Mouse (Mus musculus): Measurements from ENCODE around the gene Hspe1.
"Not testable (repeated sequence)": the region's sequence is repeated elsewhere in the genome, so short reads cannot be mapped to it uniquely, and the experiment has no call there.

Hspe1 gene

DNA sequence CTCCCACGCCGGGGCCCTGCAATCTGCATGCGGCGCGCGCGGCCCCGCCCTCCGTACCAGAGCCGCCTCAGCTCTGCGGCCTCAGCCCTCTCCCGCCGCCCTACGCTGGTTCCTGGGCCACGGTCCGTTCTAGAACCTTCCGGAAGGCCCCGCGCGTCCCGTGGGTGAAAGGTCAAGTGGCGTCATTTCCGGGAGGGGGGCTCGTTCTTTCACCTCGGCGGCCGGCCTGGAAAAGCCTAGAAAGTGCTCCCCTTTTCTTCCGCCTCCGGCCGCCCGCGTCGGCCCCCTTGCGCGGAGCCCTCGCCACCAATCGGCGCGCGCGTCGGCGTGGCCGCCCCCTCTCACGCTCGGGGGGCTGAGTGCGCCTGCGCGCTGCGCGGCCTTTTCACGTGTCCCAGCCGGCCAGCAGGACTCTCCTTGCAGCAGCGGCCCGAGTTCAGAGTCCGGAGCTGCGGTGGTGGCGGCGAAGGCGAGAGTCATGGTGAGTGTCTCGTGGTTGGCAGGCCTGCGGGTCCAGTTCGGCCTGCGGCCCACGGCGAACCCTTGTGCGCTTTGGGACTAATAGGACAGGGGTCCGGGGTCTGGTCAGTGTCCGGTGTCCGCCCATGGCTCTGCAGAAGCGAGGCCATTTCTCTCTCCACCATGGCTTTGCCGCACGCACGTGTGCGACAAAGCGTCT, at the start of gene Hspe1, which contains the start of gene Hspd1:
Gene Hspe1, plus strand, starts transcription at position 201 of the 679 bp plus-strand sequence.
Gene Hspd1, minus strand, starts transcription at position 312 of the 679 bp plus-strand sequence.
- peak; percentile 99 for DNase-seq (ENCODE audit: low spot score in 2 of 2)

DNA sequence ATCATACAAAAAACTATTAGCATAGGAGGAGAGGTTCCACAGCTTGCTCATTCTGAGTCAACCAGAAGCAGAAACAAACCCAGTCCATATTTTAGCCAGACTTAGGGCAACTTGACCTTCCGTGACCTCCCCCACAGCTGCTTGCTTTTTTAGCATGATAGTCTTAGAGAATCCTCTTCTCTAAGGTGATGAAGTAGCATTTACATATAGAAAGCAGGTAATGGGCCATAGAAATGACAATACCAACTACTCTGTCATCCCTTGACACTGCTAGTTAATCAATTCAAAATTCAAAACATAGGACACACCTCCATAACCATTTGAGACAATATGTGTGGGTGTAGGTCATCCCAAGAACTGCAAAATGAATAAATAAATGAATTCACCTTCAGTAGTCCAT, 48.0 kb upstream of the Hspe1 start:
- DNase-seq (ENCODE audit: low spot score in 2 of 2) = no peak

DNA sequence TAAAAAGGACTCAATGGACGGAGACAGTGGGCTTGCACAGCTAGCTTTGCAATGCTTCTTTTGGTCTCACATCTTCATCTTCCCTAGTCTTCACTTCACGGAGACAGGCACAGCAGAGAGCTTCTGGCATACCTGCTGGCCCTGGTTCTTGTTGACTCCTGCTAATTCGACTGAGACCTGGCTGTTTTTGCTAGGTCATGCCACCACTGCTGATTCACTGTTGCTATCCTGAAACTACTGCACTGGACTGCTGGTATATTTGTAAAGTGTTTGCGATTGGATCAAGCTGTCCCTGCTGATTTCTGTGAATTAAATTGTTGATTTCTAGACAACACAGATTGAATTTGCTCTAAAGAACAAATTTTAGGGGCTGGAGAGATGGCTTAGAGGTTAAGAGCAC, 46.2 kb upstream of the Hspe1 start:
- DNase-seq (ENCODE audit: low spot score in 2 of 2) = no peak

DNA sequence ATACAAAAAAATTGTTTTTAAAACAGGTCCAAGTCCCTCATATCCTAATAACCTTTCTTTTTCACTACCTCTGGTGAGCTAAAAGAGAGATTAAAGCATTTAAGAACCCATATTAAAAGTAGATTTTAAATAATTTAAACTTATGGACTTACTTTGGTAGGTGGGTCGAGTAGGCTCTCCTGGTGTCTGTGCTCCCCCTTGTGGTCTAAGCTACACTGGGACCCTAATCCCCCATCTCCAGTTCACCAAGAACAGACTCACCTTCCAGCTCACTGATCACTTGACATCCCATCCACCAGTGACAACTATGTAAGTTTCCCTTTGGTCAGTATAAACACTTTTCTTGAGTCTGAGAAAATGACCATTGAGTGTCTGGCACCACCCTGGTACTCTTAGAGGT, 45.7 kb upstream of the Hspe1 start:
- DNase-seq (ENCODE audit: low spot score in 2 of 2) = no peak

DNA sequence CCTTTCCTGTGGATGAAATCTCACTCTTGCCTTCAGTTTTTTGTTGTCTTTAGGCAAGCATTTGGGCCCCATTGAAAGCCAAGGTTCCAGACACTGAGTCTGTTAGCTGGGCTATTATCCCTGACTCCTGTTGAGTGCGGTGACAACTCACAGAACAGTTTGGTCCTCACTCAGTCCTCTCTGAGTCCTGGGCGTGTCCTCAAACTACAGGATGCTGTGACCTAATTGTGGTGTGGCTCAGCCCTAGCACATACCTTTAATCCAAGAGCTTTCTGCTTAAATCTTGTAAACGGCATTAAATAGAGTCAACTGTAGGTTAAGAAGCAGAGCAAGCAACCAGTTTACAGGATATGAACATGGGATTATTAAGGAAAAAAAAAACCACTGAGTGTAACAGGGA, 44.8 kb upstream of the Hspe1 start:
- DNase-seq (ENCODE audit: low spot score in 2 of 2) = no peak

DNA sequence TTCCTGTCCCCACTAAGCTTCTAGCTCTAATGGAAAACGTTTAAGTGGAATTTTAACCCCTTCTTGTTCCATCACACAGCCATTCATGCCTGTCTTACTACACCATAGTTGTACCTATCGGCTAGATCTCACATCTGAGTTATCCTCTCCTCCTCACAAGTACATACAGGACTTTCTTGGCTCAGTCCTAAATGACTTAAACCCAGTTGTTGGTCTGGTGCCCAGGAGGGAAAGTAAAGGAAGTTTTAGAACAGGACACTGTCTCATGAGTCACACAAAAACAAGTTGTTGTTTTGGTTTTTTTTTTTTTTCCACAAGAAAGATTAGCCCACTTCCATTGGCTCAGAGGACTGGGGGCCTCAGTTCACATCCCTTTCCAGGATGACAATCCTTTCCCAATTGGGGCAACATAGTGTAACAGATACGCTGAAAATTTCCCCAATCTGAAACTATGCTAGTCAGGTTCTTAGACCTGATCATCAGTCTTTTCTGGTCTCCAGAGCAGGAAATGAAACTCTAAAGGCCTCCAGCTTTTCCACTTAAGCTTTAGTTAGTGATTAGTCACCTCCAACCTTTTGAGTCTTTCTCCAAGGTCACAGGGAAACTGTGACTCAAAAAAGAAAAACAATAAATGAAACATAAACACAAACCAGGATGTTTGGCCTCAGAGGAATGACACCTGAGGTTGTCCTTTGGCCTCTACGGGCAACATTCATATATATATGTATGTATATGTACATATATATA, 38.9 kb upstream of the Hspe1 start:
- DNase-seq (ENCODE audit: low spot score in 2 of 2) = no peak

DNA sequence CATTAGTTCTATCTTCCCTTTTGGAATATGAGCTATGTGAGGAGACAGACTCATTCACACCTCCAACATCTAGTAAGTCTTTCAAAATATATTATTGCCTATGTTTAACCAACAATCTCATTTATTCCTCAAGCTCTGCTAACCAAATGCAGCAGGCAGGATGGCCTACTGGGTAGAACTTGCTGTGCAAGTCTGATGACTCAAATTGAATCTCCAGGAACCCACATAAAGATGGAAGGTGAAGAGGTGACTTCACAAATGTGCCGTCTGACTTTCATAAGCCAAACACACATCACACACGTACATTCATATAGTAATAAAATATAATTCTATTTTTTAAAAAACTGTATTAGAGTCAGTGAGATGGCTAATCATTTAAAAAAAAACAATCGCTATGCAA, 36.3 kb upstream of the Hspe1 start:
- DNase-seq (ENCODE audit: low spot score in 2 of 2) = no peak

DNA sequence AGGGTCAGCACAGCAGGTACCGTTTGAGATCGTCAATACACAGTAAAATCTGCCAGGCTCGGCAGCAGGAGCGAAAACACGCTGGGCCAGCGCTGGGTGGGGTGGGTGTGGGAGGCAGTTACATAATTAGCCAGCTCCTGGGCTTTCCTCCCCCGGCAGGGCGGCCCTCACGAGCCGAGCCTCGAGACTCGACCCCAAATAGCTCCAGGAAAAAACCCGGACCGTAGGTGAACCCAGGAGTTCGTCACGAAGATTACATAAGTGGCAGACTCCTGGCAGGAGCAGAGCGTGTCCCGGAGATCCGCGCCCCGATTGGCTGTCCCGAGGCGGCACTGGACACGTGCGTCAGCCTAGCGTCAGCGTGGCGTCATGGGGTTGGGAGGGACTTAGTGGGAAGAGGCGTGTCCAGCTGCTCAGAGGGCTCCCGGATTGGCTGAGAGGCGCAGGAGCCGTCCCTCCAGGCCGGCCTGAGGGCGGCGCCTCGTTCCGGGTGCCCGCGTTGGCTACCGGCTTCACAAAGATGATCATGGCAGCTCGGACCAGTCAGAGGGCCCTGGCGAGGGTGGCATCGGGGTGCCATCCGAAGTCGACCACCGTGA, 35.5 kb upstream of the Hspe1 start, which contains the start of gene Coq10b:
Gene Coq10b, plus strand, starts transcription at position 416 of the 599 bp plus-strand sequence.
- DNase-seq (ENCODE audit: low spot score in 2 of 2) = peak; percentile 98 to 99

DNA sequence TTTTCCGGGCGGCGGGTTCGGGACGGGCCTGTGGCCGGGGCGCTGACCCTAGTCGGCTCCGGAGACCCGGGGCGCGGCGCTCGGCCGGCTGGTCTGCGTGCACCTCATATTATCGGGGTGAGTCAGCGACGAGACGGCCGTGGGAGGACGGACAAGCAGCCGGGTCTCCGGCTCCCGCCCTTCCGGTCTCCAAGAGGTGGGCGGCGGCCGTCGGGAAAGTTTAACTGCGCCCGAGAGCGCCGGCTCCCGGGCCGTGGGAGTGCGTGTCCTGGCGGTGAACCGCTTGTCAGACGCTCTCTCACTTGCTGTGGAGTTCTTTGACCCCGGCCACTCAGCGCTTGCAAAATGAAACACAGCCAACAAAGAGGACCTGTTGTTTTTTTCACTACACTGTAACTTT, 34.9 kb upstream of the Hspe1 start:
- peak; percentile 81 to 85 for DNase-seq (ENCODE audit: low spot score in 2 of 2)

DNA sequence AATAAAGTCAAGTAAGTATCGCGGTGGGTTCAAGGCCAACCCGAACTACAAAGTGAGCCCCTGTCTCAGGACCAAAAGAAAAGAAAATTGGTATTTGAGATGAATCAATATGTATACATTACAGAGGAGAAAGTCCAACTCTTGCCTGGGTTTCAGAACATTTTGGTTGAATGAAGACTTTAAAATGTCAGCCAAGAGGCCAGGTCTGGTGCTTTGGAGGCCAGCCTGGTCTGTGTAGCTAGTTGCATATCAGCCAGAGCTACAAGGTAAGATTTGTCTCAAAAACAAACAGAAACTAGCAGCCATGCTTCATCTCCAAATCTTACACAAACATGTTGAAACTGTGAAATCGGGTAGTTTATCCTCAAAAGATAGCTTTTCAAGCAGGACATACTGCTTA, 34.3 kb upstream of the Hspe1 start:
- DNase-seq (ENCODE audit: low spot score in 2 of 2) = no peak

DNA sequence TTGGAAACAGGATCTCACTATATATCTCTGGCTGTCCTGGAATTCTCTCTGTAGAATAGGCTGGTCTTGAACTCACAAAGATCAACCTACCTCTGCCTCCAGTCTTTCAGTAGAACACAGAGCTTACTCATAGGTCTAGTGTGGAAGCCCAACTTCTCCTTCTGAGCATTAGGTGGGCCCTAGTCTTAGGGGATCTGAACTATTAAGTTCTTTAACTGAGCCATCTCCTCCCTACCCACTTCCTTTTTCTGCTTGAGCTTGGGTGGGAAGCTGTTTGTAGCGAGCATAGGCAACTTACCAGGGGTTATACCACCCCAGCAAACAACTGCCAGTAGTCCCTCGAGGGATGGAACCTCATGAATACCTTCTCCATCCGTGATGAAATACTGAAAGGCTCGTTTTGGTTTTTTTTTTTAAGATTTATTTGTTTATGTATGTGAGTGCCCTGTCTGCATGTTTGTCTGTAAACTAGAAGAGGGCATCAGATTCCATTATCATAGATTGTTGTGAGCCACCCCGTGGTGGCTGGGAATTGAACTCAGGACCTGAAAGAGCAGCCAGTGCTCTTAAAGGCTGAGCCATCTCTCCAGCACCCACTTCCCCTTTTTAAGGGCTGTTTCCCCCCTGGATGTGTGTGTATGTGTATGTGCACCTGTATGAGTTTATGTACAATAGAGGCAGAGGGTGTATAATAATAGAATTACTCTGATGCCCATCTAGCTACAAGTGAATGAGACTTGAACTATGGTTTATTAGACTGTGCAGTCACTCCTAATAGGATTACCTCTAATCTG, 32.4 kb upstream of the Hspe1 start:
- DNase-seq (ENCODE audit: low spot score in 2 of 2) = no peak

DNA sequence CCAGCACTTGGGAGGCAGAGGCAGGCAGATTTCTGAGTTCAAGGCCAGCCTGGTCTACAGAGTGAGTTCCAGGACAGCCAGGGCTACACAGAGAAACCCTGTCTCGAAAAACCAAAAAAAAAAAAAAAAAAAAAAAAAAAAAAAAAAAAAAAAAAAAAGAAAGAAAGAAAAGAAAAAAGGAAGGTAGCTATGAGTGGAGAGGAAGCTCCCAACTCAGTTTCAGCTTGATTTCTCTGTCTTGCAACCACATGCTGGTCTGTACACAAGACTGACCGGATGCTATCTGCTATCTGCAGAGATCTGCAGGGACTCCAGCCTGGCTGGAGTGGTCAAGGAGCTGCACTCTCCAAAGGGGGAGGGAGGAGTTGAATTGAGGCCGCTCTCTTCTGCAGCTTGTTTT, 29.5 kb upstream of the Hspe1 start:
- DNase-seq (ENCODE audit: low spot score in 2 of 2) = not testable (repeated sequence)

DNA sequence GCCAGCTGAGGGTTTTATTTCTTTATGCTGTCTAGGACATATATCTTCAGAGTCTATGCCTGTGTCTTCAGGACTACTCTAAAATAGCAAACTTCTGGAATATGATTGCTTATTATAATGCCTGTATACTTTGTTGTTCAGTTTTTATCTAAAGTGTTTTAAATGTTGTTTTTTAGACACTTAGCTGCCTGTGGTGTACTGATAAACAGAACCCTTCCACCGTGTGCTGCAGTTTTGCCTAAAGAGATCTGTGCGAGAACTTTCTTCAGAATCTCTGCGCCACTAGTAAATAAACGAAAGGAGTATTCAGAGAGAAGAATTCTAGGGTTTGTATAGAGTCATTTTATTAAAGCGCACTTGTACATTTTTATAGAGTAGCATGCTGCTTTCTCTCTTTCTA, 26.8 kb upstream of the Hspe1 start:
- no peak for DNase-seq (ENCODE audit: low spot score in 2 of 2)

DNA sequence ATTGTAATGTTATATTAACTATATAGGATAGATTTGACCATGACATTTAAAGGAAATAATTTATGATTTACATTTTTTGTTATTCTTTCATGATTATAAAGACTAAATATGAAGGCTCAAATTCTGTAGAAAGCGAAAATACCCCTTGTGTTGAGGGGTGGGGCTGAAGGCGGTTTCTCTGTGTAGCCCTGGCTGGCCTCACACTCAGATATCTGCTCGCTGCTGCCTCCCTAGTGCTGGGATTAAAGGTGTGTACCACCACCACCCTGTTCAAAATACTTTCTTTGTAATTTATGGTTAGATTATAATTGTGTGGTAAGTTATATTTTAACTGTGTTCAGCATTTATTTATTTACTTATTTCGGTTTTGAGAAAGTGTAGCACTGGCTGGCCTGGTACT, 26.2 kb upstream of the Hspe1 start:
- DNase-seq (ENCODE audit: low spot score in 2 of 2) = no peak

DNA sequence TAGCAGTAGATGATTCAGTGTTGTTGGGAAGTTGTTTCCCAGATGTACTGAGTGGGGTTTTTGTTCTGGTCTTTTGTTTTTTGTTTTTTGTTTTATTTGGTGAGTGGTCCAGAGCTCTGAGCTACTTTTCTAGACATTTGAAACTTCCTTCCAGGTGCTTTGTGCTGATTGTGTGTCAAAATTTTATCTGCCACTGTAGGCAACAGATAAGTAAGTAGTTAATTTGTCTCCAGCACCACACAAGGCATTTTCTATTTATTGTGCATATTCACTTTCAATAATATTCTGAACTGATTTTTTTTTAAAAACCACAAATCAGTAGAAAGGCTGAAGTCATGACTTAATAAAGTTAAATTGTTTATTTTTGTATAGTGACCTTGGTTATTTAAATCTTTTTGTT, 15.6 kb upstream of the Hspe1 start:
- not testable (repeated sequence) for DNase-seq (ENCODE audit: low spot score in 2 of 2)

DNA sequence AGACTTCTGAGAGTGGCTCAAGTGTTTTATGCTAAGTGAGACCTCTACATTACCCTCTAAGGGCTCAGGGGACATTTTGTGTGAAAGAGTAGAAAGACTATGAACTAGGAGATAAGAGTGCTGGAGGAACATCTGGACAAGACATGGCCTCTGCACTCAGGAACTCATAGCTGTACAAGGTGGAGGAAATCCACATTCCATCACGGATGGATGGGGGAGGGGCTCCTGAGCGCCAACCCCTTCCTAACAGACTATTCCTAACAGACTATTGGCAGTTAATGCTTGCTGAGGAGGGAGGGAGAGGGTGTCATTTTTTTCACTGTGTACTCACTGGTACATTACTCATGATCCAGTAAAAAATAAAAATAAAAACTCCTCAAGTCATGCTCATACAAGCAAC, 13.2 kb upstream of the Hspe1 start:
- DNase-seq (ENCODE audit: low spot score in 2 of 2) = no peak

DNA sequence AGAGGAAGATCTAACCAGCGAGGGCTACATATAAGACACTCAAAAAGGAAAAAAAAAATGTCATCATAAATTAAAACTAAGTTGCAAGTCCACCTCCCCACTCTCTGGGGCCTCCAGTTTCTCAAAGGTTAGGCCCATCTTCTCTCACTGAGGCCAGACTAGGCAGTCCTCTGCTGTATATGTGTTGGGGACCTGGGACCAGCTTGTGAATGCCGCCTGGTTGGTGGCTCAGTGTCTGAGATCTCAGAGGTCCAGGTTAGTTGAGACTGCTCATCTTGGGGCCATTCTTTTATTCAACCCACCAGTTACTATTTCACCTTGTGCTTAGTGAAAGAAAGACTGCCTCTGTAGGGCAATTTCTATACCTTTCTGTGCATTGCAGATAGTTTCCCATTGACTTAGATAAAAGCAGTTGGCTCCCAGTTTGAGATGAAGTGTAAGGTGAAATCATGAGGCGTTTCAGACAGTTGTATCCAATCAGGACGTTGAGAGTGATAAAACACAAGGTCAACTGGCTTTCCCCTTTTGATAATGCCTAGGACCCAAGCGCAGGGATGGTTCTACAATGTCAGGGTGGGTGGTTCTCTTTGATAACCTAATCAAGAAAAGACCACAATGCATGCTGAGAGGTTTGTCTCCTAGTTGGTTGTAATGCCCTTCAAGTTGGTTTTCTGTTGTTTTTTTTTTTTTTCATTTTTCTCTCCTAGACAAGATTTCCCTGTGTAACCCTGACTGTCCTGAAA, 12.1 kb upstream of the Hspe1 start:
- no peak for DNase-seq (ENCODE audit: low spot score in 2 of 2)

DNA sequence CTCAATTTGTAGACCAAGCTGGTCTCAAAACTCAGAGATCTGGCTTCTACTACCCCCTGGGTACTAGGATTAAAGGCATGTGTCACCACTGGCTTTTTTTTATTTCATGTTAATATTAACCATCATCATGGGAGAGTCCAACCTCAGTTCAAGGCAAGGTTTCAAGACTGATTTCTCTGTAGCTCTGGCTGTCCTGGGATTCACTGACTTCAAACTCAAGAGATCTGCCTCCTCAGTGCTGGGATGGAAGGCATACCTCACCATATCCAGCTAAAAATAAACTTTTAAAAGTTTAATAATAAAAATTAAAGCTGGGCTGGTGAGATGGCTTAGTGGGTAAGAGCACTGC, 11.6 kb upstream of the Hspe1 start:
- DNase-seq (ENCODE audit: low spot score in 2 of 2) = no peak

DNA sequence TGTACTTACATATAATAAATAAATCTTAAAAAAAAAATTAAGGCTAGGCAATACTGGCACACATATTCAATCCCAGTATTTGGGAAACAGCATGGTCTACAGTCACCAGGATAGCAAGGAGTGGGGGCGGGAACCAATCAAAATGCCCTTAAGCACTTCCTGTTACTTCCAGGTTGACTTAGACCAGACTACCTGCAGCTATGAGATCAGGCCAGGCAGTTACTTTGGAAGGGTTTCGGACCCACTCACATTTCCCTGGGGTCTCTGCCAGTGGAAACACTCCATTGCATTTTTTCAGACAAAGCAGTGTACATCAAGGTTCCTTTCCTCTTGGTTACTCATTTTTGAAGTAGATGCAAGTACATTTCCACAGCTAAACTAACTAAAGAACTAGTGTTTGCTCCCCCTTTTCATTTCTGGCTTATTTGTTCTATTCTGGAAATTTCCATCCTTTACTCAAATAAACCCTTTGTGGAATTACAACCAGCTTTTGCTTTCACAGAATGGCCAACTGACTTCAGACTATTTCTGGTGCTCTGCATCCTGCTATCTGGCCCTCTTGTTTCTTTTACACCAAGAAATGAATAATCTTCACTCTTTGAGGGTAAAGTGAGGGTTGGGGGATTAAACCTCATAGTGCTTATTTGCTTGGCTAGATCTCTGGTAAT, 10.9 kb upstream of the Hspe1 start:
- no peak for DNase-seq (ENCODE audit: low spot score in 2 of 2)

DNA sequence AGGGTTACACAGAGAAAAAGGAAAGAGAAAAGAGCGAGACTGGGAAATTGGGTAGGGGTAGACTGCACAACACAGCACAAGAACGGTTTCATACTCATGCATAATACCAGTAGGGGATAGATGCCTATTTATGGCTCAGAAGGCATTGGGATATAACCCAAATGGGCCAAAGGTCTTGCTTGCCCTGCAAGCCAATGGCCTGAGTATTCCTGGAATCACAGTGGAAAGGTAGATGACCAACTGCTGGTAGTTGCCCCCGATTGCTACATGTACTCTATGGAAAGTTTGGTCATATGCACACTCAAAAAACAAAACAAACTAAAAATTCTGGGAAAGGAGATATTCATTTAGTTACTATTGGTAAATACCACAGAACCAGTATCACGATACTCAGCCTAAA, 8.3 kb upstream of the Hspe1 start:
- DNase-seq (ENCODE audit: low spot score in 2 of 2) = no peak

DNA sequence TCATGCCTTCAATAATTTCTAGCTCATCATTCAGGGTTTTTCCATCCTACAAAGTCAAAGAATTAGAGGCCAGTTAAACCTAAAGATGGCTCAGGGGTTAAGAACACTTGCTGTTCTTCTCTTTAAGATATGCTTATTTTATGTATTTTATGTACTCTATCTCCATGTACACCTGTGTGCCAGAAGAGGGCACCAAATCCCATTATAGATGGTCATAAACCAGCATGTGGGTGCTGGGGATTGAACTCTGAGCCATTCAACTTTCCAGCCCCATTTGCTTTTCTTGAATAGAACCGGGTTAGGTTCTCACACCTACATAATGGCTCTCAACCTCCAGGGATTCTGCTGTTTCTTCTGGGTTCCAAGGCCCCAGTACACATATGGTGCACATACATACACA, 5.8 kb upstream of the Hspe1 start:
- no peak for DNase-seq (ENCODE audit: low spot score in 2 of 2)

Data from urinary bladder, postnatal 4 days (tissue).